Mouse (Mus musculus): Measurements from ENCODE around the gene Gm49395.

- TF ChIP-seq CTCF (IDR thresholded peaks at IDR 0.05; ENCODE audit: extremely low read depth, insufficient read length, insufficient replicate concordance, low read depth, low read length) (no peak), POLR2A (IDR thresholded peaks at IDR 0.05; ENCODE audit: low read depth, low read length) (no peak)
Measured at GRCm38 (mm10) chr13:115025394-115025793, 76.3 kb downstream of the Gm49395 start.

Measured in small intestine, adult 2 months (tissue).